Mouse (Mus musculus) mouse embryonic stem cell (cell line): ENCODE measurements at regions not wholly inside any gene's neighbourhood (a gene's known extent, or its start where the extent isn't known, plus 50 kb on each side); places are given as distances from the start of the nearest gene placed in this dataset.

Experiments used
- in situ Hi-C, 2 experiments: fragments of 300-500 bp; cut with MboI; formaldehyde crosslinking; loops; 1 replicate in 1 of 2; 3 replicates in 1 of 2; pipeline ENCODE4 v1.14.3; 2019 to 2020; ENCODE audit warnings: low sequenced_read_pairs in 2 of 2, low pct_unique_long_range_greater_than_20kb in 1 of 2, mixed read lengths in 1 of 2; ENCODE audit not compliant: unreplicated experiment in 1 of 2

DNA sequence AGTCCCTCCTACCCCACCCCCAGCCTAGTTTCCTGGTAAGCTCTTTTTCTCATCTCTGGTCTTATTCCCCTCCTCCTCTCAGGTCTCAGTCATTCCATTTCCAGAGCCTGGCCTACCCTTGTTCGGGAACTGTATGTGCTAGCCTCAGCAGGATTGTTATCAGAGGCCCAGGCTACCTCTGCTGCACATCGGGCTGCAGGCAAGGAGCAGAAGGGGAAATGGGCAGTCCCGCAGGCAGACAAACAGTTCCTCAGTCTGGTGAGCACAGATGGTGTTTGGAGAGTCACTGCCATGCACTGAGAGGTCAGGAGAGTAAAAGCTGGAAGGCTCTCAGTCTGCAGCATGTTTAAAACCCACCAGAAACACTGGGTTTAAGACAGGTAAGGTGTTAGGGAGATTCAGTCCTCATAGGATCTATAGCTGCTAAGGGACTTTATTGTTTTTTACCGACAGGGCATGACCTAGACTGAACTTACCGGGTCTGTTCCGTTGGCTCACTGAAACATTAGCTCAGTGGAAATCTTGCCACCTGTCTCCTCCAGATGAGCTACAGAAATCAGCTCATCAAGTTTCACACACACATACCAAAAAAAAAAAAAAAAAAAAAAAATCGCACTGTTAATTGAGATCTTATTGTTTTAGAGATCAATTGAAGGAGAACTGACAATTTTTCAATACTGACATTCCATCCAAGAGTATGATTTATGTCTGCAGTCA lies 74.2 kb upstream of the Eed start:
- in situ Hi-C loops, result no loop called here

- in situ Hi-C loops, result no loop called here
Observed at GRCm38 (mm10) chr7:90057947-90058346, 72.1 kb upstream of the Picalm start.

DNA sequence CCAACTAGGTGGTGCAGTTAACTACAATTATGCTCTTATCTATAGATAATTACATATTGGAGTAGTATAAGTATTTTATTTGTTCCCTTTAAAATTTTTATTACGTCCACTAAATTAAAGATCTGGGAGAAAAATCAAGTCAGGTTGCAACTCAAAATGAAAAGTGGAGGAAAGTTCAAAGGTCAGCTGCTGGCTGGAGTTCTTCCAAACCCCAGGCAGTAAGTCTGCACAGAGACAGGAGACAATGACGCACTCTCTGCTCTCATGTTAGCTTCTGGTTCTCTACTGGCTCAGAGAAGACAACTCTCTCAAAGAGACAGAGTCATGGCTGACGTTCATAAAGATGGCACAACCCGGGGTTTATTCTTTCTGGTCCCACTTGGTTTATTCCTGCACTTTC lies 71.4 kb upstream of the Picalm start:
- in situ Hi-C loops, result no loop called here

DNA sequence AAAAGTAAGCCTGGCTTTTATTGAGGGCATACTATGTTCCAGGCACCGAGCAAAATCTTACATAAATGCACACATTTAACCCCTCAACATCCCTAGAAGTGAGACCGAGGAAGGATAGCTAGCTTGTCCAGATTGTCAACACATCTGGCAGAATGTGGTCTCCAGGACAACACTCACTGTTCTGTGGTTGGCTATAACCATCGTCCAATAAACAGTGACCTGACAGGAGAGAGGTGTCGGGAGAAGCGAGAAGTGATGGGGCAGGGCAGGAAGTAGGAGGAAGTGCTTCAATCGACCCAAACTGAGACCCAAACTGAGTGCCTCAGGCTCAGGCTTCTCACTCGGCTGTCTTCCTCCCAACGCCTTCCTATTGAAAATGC lies 70.8 kb upstream of the Picalm start:
- in situ Hi-C loops, result no loop called here

DNA sequence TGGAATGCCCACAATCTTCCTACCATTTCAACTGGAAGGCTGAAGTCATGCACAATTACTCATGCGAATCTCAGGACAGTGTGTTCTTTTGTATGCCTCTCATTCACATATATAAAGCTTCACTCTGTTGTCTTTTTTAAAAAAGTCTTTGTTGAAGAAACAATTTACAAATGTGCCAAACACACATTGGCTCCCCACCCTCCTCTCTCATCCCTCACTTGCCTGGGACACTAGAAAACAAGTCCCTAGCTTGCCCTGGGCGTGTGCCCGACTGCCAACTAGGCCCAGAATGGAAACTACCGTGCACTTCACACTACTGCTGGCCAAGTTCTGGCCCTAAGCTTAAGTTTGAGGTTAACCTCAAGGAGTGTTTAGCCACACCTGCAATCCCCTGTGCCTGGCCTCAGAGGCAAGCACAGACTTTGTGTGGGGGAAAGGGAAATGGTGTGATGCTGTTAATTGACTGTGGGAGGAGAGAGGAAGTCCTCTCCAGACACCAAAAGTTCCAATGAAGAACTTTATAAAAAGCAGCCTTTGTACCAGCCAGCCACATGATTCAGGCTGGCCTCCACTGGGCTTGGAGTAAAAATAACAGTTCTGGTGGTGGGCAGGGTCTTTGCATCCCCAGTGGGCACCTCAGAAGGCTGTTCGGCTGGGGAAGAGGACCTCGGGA lies 70.2 kb upstream of the Picalm start:
- in situ Hi-C loops, result no loop called here

GRCm38 (mm10) chr7:90060343-90061175 lies 69.5 kb upstream of the Picalm start:
- in situ Hi-C loops, result no loop called here

- in situ Hi-C loops, result no loop called here
Observed at GRCm38 (mm10) chr7:90061701-90062100, 68.3 kb upstream of the Picalm start.

DNA sequence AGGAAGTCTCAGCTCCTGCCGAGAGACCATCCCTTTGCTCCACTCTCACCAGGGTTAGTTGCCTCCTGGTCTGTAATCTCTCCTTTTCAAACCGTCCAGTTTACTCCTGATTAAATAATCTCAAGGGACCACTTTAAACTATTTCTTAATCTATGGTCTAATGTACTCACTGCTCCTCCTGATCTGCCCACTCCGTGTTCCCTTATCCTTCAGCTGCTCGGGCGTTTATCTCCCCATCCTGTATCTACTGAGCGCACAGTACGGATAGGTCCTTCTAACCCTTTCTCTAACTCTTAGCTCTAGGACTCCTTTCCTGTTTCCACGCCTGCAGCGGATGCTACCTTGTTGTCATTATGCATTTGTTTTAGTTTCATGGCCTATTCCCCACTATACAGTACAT lies 67.1 kb upstream of the Picalm start:
- in situ Hi-C loops, result no loop called here

DNA sequence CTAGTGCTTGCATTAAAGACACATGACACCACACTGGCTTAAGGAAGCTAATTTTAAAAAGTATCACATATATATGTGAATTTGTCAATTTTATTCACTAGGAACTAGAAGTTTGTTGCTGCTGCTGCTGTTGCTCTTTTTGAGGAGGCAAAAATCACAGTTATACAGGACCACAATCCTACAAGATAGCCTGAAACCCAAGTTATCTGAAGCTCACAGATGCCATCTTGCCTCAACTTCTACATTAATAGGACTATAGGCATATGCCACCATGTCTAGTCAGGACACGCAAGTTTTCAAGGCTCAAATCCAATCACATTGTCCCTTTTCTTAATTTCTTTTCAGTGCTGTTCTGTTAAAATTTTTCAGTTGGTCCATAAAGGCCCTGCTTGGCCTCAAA lies 65.8 kb upstream of the Picalm start:
- in situ Hi-C loops, result no loop called here

DNA sequence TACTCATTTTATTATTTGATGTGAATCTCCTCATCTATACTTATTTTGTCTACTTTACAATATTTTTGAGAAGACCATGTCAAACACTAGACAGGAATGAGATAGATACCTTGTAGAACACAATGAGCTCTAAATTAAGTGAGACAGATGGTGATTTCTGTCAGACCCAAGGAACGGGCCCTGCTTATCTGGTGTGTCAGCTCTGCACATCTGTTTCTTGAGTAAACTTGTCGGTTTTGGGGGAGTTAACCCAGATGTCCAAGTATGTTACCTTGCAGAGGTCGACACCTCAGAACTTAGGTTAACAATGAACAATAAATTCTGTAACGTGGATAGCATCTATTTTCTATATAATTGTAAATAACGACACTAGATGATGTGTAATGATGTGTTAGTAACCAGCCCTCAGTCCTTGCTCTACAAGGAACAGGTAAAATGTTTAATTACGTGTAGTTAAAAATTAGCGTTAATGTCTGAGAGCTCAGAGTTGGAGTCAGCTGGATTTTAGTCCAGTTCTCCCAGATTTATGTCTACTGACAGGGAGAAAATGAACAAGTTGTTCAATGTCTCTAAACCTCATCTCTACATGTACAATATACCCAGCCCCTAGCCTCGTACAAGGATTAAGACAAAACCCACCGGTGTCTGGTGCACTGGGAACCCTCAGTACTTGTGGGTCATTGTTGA lies 64.6 kb upstream of the Picalm start:
- in situ Hi-C loops, result no loop called here

DNA sequence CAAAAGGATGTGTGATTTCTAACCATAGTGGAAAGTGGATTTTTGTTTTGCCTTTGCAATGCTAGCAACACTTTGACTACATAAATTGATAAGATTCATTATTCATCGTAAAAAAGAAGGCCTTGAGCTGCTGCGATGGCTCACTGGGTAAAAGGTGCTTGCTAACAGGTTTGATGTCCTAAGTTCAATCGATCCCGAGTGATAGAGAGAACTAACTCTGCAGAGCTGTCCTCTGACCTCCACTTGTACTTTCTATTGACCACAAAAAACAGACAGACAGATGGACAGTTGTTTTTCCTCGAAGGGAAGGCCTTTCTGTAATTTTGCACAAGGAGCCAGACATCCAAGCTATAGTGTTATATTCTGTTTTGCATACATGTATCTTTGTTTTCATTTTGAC lies 63.7 kb upstream of the Picalm start:
- in situ Hi-C loops, result no loop called here

DNA sequence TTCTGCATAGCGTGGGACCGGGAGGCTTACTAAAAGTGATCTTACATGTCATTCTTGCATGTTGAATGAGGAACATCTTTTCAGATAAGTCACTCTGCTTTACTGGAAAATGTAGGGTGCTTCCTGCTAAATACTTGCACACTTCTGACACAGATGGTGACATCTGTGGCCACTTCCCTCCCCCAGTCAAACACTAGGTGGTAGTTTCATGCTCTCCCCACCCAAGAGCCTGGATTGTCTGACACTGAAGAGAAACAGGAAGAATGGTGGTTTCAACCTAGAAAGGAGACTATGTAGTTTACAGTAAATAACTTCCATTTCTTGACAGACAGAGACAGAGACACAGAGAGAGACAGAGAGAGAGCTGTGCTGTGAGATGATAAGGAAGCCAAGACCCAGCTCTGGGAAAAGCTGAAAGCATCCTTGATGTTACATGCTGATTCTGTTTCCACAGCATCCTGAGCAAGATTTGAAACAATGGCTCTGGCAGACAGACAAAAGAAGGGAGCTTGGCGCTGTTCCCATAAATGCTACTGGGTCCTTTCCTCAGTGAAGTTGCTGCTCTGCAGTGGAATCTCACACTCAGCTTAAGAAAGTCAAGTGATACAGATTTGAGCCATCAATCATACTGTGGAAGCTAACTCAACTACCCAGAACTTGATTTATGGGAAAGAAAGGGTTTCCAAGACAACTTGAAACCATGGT lies 61.9 kb upstream of the Picalm start:
- in situ Hi-C loops, result no loop called here

DNA sequence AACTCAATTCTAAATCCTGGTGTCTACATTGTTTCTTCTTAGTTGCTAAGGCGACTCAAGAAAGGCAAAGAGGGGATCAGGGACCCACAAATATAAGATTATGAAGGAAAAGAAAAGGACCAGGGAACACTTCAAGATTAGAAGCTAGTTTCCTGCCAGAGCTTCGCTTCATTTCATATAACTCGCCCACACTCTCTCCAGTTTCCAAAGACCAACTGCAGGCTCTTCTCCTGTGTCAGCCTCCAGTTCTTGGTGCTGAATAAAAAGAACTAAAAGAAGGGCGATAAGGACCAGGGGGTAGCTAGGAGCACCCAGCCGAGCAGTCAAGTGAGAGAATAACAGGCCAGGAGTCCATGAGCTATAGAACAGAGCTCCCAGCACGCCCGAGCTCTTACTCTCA lies 59.7 kb upstream of the Picalm start:
- in situ Hi-C loops, result no loop called here

- in situ Hi-C loops, result no loop called here
Observed at GRCm38 (mm10) chr7:90073865-90074264, 56.1 kb upstream of the Picalm start.

DNA sequence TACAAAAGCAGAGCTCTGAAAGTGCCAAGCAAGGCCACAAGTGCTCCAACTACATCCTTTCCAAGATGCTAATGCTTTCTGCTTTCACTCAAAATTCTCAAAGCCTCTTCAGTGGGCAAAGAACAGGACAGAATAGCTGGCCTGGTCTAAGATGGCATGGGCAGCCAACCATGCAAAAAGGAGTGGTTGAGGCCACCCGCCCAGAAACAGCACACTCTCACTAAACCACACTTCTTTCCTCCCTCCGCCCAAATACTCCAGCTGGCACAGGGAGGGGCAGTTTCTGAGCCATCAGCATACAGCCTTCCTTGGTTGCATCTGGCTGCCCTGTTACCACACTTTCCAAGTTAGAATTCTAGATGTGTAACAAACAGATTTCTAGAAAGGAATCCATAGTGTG lies 55.4 kb upstream of the Picalm start:
- in situ Hi-C loops, result no loop called here

DNA sequence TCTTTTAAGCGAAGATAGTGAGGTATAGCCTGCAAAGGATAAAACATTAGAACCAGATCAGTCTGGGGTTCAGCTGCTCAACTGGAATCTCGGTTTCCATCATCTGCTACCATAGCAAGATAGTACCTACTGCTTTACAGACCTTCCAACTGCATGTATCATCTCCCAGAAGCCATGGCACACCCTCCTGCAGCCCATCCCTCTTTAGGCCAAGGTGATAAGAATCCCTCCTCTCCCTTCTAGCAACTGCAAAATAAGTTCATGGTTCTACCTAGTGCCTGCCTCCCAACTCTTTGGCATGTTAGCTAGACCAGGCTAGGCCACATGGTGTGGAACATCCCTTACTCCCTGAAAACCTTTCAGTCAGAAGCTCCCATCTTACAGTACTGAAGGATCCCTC lies 52.4 kb upstream of the Picalm start:
- in situ Hi-C loops, result no loop called here

- in situ Hi-C loops, result no loop called here
Observed at GRCm38 (mm10) chr7:90080083-90080772, 49.8 kb upstream of the Picalm start.
